Mouse (Mus musculus) liver, adult 2 months (tissue): Measurements from ENCODE around the gene Zg16. TPM values are rescaled to one million over a fixed set of nuclear protein-coding genes. Genes with fewer than 3 reads are reported as not detected.

ENCODE experiments used
- DNase-seq: peaks from one replicate; pipeline ENCODE4 v3.0.0-alpha.2; 2011; ENCODE audit warnings: low read depth, low spot score; ENCODE audit errors: extremely low read depth
- H3K27ac ChIP-seq: fragments of 200-500 bp; replicated peaks from 2 replicates; pipeline ENCODE4 v1.5.1; 2012; ENCODE audit warnings: low read depth, mild to moderate bottlenecking, control low read depth, inconsistent platforms, low read length; ENCODE audit not compliant: insufficient read depth
- H3K27me3 ChIP-seq: fragments of 200-500 bp; 2 replicates; pipeline ENCODE4 v1.6.1; 2012; ENCODE audit warnings: mild to moderate bottlenecking, moderate library complexity, low read length, inconsistent platforms; ENCODE audit not compliant: control insufficient read depth, insufficient read depth
- H3K36me3 ChIP-seq: fragments of 200-500 bp; 2 replicates; pipeline ENCODE4 v1.6.1; 2012; ENCODE audit warnings: low read length, inconsistent platforms; ENCODE audit not compliant: control insufficient read depth, insufficient read depth
- H3K4me1 ChIP-seq: fragments of 200-500 bp; 2 replicates; pipeline ENCODE4 v1.6.1; 2011; ENCODE audit warnings: low read length; ENCODE audit not compliant: control insufficient read depth, insufficient read depth
- H3K4me3 ChIP-seq: fragments of 200-500 bp; 2 replicates; pipeline ENCODE4 v1.5.1; 2011; ENCODE audit warnings: low read depth, mild to moderate bottlenecking, control low read depth, low read length, moderate library complexity; ENCODE audit not compliant: insufficient read depth
- H3K79me2 ChIP-seq: fragments of 200-500 bp; 2 replicates; pipeline ENCODE4 v1.6.1; 2012; ENCODE audit warnings: inconsistent platforms, mild to moderate bottlenecking, low read length, moderate library complexity; ENCODE audit not compliant: control insufficient read depth, insufficient read depth
- H3K9ac ChIP-seq: fragments of 200-500 bp; 2 replicates; pipeline ENCODE4 v1.6.1; 2012; ENCODE audit warnings: low read depth, mild to moderate bottlenecking, control low read depth, inconsistent platforms, low read length
- CTCF ChIP-seq: fragments of 200-500 bp; IDR thresholded peaks from 2 replicates; pipeline ENCODE4 v1.5.1; 2011; ENCODE audit warnings: low read depth, low read length, control low read depth
- POLR2A ChIP-seq: fragments of 200-500 bp; IDR thresholded peaks from 2 replicates; pipeline ENCODE4 v1.6.1; 2011; ENCODE audit warnings: low read length, control low read depth; ENCODE audit not compliant: insufficient read depth; ENCODE audit errors: extremely low read depth
- WGBS: fragments of 180-500 bp; shearing (Covaris S2); methylation state at CpG from one replicate; pipeline ENCODE4 v1.1.7; 2018; 5-methylcytosine and 5-hydroxymethylcytosine counted together
- polyA plus RNA-seq: library from polyadenylated mRNA; depleted of rRNA; stranded (reverse); fragments of >200 nt; gene quantifications from 2 replicates; pipeline ENCODE4 v1.2.3, GENCODE M21; 2012; rRNA removed
- total RNA-seq: library from RNA; depleted of rRNA; stranded (reverse); fragments of >200 nt; gene quantifications from 2 replicates; pipeline ENCODE4 v1.2.3, GENCODE M21; 2014; rRNA removed

Gene Zg16
- total and polyA plus RNA-seq, 2 experiments, result 2.3 to 47.8 TPM

DNA sequence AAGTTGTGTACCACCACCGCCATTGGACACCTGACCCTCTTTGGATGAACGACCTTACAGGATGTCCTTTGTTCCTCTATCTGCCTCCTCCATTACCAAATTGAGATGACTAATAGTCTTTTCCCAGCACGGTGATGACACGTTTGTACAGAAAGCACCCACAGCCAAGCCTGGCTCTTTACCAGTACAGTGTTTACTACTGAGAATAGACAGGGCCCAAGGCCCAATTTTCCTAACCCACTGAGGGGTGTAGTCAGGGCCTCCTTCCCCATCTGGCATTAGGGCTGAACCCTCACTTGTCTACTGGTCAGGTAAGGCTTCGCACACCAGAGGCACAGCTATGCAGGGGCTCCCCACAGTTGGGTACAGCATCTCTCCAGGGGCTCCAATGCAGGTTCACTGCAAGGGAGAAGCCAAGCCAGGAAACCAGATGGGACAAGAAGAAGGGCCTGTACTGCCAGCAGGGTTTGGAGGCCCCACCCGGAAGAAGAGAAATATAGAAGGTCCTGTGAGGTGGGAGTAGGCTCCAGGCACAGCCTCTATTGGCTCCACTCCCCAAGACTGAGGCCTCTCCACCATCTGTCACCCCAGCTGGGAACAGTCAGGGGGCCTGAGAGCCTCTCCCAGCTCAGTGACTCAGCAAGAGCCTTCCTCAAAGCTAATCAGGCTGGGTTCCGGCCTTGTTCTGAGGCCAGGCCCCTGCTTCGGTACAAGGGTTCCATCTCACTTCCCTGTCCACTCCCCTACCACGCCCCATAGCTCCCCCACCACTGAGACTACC, 78.7 kb downstream of the Zg16 start:
- Histone ChIP-seq H3K4me1 (peaks cover 36% of the 10 kb centered on the region), H3K27ac (peak overlapping the region; percentile 81), H3K9ac (peak overlapping the region; percentile 31), H3K36me3 (no peaks in the 10 kb centered on the region), H3K79me2 (peaks cover 7% of the 10 kb centered on the region; the same call in 1 of the 2 replicates), H3K4me3 (no peak overlapping the region), H3K27me3 (no peaks in the 10 kb centered on the region)
- TF ChIP-seq POLR2A (no peak), CTCF (no peak)
- 52% methylated on average over 9 of the region's 9 CpGs for WGBS
- peak; percentile 29 for DNase-seq

DNA sequence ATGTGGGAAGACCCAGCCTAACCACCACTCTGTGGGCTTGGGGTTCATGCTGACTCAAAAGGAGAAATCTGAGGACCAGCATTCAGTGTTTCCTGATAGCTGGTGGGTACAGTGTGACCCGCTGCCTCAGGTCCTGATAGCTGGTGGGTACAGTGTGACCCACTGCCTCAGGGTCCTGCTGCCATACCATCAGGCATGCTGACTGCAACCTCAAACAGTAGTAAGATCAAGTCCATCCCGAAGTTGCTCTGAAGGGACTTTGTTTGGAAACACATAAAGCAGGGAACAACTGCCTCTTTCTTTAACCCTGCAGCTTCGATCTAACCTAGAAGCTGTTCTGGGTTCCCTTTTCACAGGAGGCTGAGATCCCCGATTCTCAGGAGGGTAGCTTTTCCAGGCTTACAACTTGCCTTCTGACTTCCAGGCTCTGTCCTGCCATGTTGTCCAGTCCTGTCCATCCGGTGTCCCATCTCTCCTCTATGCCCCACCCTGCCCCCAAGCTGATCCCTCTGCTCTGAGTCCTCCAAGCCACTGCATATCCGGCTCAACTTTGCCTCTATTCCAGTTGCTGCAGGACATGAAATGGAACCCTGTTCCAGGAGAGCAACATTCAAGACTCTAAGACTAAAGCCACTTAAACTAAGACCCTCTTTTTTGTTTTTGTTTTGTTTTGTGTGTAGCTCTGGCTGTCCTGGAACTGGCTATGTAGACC, 79.7 kb downstream of the Zg16 start:
- H3K4me1 ChIP-seq, result peaks cover 31% of the 10 kb centered on the region
- H3K27ac ChIP-seq, result 0 out of 2 replicates have a peak overlapping the region, but pooled peaks have one; percentile 8
- WGBS, result 86% methylated on average over 6 of the region's 6 CpGs
- H3K79me2 ChIP-seq, result no peaks in the 10 kb centered on the region
- H3K36me3 ChIP-seq, result no peaks in the 10 kb centered on the region
- no peak overlapping the region for H3K4me3 ChIP-seq
- no peak for DNase-seq
- no peak for TF ChIP-seq CTCF
- no peak for TF ChIP-seq POLR2A
- H3K9ac ChIP-seq, result no peak overlapping the region
- H3K27me3 ChIP-seq, result no peaks in the 10 kb centered on the region

DNA sequence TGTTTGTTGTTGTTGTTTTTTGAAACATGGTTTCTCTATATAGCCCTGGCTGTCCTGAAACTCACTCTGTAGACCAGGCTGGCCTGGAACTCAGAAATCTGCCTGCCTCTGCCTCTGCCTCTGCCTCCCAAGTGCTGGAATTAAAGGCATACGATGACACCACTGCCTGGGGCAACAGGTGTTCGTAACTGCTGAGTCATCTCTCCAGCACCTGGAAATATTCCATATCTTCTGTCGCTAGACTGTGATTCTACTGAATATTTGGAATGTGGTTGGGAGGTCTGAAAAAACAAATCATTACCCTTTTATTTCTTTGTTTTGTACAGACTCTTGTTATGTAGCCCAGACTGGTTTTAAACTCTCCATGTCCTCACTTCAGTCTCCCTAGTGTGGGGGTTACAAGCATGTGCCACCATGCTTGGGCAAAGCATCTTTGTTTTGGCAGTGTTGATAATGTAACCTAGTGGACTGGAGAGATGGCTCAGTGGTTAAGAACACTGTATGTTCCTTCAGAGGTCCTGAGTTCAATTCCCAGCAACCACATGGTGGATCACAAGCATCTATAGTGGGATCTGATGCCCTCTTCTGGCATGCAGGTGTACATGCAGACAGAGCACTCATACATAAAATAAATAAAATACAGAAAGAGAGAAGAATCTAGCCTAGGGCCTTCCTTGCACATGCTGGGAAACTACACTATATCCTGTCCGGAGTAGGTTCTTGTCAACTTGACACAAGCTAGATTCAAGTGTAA, 82.8 kb downstream of the Zg16 start:
- Histone ChIP-seq H3K4me3 (no peak overlapping the region), H3K27me3 (no peaks in the 10 kb centered on the region), H3K4me1 (peaks cover 18% of the 10 kb centered on the region), H3K36me3 (peaks cover 5% of the 10 kb centered on the region; the same call in 1 of the 2 replicates), H3K79me2 (no peaks in the 10 kb centered on the region), H3K9ac (no peak overlapping the region), H3K27ac (no peak overlapping the region)
- 43% methylated on average over 4 of the region's 4 CpGs for WGBS
- DNase-seq, result peak; percentile 30
- no peak for TF ChIP-seq POLR2A
- TF ChIP-seq CTCF, result no peak

DNA sequence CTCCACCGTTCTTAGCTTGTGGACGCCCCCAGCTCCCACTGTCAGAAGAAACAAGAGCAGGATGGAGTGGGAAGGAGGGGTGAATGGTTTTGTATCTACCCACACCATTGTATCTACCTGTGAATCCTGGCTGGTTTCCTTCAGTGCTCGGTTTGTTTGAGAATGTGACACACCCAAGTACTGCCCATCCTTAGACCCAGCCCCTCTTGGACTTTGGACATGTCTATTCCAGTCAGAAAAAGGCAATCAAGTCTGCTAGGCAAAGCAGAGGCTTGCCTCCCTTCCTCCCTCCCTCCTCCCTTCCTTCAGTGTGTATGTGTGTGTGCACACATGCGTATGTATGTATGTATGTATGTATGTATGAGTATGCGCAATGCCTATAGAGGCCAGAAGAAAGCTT, 83.5 kb downstream of the Zg16 start:
- Histone ChIP-seq H3K4me1 (peaks cover 14% of the 10 kb centered on the region), H3K79me2 (no peaks in the 10 kb centered on the region), H3K27ac (no peak overlapping the region), H3K36me3 (peaks cover 6% of the 10 kb centered on the region; the same call in 1 of the 2 replicates), H3K27me3 (no peaks in the 10 kb centered on the region), H3K4me3 (no peak overlapping the region), H3K9ac (no peak overlapping the region)
- 77% methylated on average over 5 of the region's 5 CpGs for WGBS
- peak; percentile 55 for DNase-seq
- TF ChIP-seq CTCF (no peak), POLR2A (no peak)

Other genes starting within 250 kb of the Zg16 start
- gene Doc2a, start 239.9 kb downstream of the Zg16 start, total RNA-seq, result not detected in 2 replicates
- gene Doc2a, start 239.9 kb downstream of the Zg16 start, polyA plus RNA-seq, result not detected in 2 replicates
- 1.0 and 1.5 TPM in 2 replicates for gene Hirip3, start 225.4 kb downstream of the Zg16 start, total RNA-seq
- gene Hirip3, start 225.4 kb downstream of the Zg16 start, polyA plus RNA-seq, result 1.00 and 2.4 TPM in 2 replicates
- 2.5 and 4.8 TPM in 2 replicates for gene Ino80e, start 225.0 kb downstream of the Zg16 start, total RNA-seq
- gene Ino80e, start 225.0 kb downstream of the Zg16 start, polyA plus RNA-seq, result 16.3 and 18.5 TPM in 2 replicates
- 20.5 and 21.7 TPM in 2 replicates for gene Taok2, start 202.6 kb downstream of the Zg16 start, total RNA-seq
- gene Taok2, start 202.6 kb downstream of the Zg16 start, polyA plus RNA-seq, result 28.5 and 42.7 TPM in 2 replicates
- gene Tmem219, start 164.4 kb downstream of the Zg16 start, total RNA-seq, result 78.4 and 98.6 TPM in 2 replicates
- 94.9 and 120 TPM in 2 replicates for gene Tmem219, start 164.4 kb downstream of the Zg16 start, polyA plus RNA-seq
- 2.1 and 3.4 TPM in 2 replicates for gene Kctd13, start 158.4 kb downstream of the Zg16 start, total RNA-seq
- 5.8 and 7.6 TPM in 2 replicates for gene Kctd13, start 158.4 kb downstream of the Zg16 start, polyA plus RNA-seq
- gene Asphd1, start 137.7 kb downstream of the Zg16 start, total RNA-seq, result not detected in 2 replicates
- gene Asphd1, start 137.7 kb downstream of the Zg16 start, polyA plus RNA-seq, result not detected in 2 replicates
- 0.20 and 0.28 TPM in 2 replicates for gene Sez6l2, start 136.8 kb downstream of the Zg16 start, total RNA-seq
- 0.31 and 0.60 TPM in 2 replicates for gene Sez6l2, start 136.8 kb downstream of the Zg16 start, polyA plus RNA-seq
- gene Cdipt, start 111.4 kb downstream of the Zg16 start, total RNA-seq, result 41.2 and 42.8 TPM in 2 replicates
- gene Cdipt, start 111.4 kb downstream of the Zg16 start, polyA plus RNA-seq, result 137 and 141 TPM in 2 replicates
- gene Cdiptos, start 111.2 kb downstream of the Zg16 start, total RNA-seq, result 0.09 TPM in 1 of 2 replicates, not detected in the other
- gene Cdiptos, start 111.2 kb downstream of the Zg16 start, polyA plus RNA-seq, result 0.20 and 0.23 TPM in 2 replicates
- 23.4 and 28.5 TPM in 2 replicates for gene Mvp, start 72.7 kb downstream of the Zg16 start, total RNA-seq
- 26.3 and 39.4 TPM in 2 replicates for gene Mvp, start 72.7 kb downstream of the Zg16 start, polyA plus RNA-seq
- 0.74 TPM in 1 of 2 replicates, not detected in the other for gene Pagr1b, start 70.8 kb downstream of the Zg16 start, total RNA-seq
- 0.49 TPM in 1 of 2 replicates, not detected in the other for gene Pagr1b, start 70.8 kb downstream of the Zg16 start, polyA plus RNA-seq
- gene Pagr1a, start 70.0 kb downstream of the Zg16 start, total RNA-seq, result 4.9 and 6.7 TPM in 2 replicates
- gene Pagr1a, start 70.0 kb downstream of the Zg16 start, polyA plus RNA-seq, result 2.6 and 4.2 TPM in 2 replicates
- gene Gm42742, start 66.2 kb downstream of the Zg16 start, total RNA-seq, result 9.5 and 10.7 TPM in 2 replicates
- 11.2 and 12.7 TPM in 2 replicates for gene Gm42742, start 66.2 kb downstream of the Zg16 start, polyA plus RNA-seq
- gene Prrt2, start 66.1 kb downstream of the Zg16 start, total RNA-seq, result not detected in 2 replicates
- gene Prrt2, start 66.1 kb downstream of the Zg16 start, polyA plus RNA-seq, result 0.75 TPM in 1 of 2 replicates, not detected in the other
- gene Maz, start 60.3 kb downstream of the Zg16 start, total RNA-seq, result 8.9 and 16.4 TPM in 2 replicates
- gene Maz, start 60.3 kb downstream of the Zg16 start, polyA plus RNA-seq, result 74.6 and 81.9 TPM in 2 replicates
- gene Kif22, start 44.9 kb downstream of the Zg16 start, total RNA-seq, result 0.37 and 1.3 TPM in 2 replicates
- 0.44 and 0.75 TPM in 2 replicates for gene Kif22, start 44.9 kb downstream of the Zg16 start, polyA plus RNA-seq
- 0.28 and 0.34 TPM in 2 replicates for gene AI467606, start 4.0 kb upstream of the Zg16 start, total RNA-seq
- 1.2 and 1.3 TPM in 2 replicates for gene AI467606, start 4.0 kb upstream of the Zg16 start, polyA plus RNA-seq
- gene Qprt, start 34.9 kb upstream of the Zg16 start, total RNA-seq, result 116 and 129 TPM in 2 replicates
- 196 and 210 TPM in 2 replicates for gene Qprt, start 34.9 kb upstream of the Zg16 start, polyA plus RNA-seq
- gene Spn, start 50.5 kb upstream of the Zg16 start, total RNA-seq, result 0.27 and 0.28 TPM in 2 replicates
- gene Spn, start 50.5 kb upstream of the Zg16 start, polyA plus RNA-seq, result 0.54 and 0.88 TPM in 2 replicates
- 12.4 and 12.6 TPM in 2 replicates for gene Cd2bp2, start 108.7 kb upstream of the Zg16 start, total RNA-seq
- 10.1 and 11.8 TPM in 2 replicates for gene Cd2bp2, start 108.7 kb upstream of the Zg16 start, polyA plus RNA-seq
- gene Tbc1d10b, start 121.1 kb upstream of the Zg16 start, total RNA-seq, result 5.3 and 7.0 TPM in 2 replicates
- gene Tbc1d10b, start 121.1 kb upstream of the Zg16 start, polyA plus RNA-seq, result 7.3 and 9.5 TPM in 2 replicates
- 1.5 and 8.6 TPM in 2 replicates for gene Mylpf, start 121.6 kb upstream of the Zg16 start, total RNA-seq
- gene Mylpf, start 121.6 kb upstream of the Zg16 start, polyA plus RNA-seq, result 0.71 and 0.93 TPM in 2 replicates
- gene Zfp553, start 145.7 kb upstream of the Zg16 start, total RNA-seq, result 2.3 and 2.9 TPM in 2 replicates
- gene Zfp553, start 145.7 kb upstream of the Zg16 start, polyA plus RNA-seq, result 3.5 and 4.5 TPM in 2 replicates
- gene Sept1, start 145.8 kb upstream of the Zg16 start, total RNA-seq, result 1.4 and 1.5 TPM in 2 replicates
- gene Sept1, start 145.8 kb upstream of the Zg16 start, polyA plus RNA-seq, result 3.5 and 4.0 TPM in 2 replicates
- gene Zfp771, start 156.9 kb upstream of the Zg16 start, total RNA-seq, result 19.6 and 30.1 TPM in 2 replicates
- 52.8 and 57.7 TPM in 2 replicates for gene Zfp771, start 156.9 kb upstream of the Zg16 start, polyA plus RNA-seq
- gene Dctpp1, start 173.4 kb upstream of the Zg16 start, total RNA-seq, result 61.5 and 70.2 TPM in 2 replicates
- 70.7 and 73.4 TPM in 2 replicates for gene Dctpp1, start 173.4 kb upstream of the Zg16 start, polyA plus RNA-seq
- gene Sephs2, start 186.7 kb upstream of the Zg16 start, total RNA-seq, result 939 and 948 TPM in 2 replicates
- 388 and 524 TPM in 2 replicates for gene Sephs2, start 186.7 kb upstream of the Zg16 start, polyA plus RNA-seq
- 4.3 and 5.2 TPM in 2 replicates for gene Itgal, start 208.9 kb upstream of the Zg16 start, total RNA-seq
- 3.9 and 6.8 TPM in 2 replicates for gene Itgal, start 208.9 kb upstream of the Zg16 start, polyA plus RNA-seq